Mouse (Mus musculus): ENCODE results near the gene Tubgcp6.

DNA sequence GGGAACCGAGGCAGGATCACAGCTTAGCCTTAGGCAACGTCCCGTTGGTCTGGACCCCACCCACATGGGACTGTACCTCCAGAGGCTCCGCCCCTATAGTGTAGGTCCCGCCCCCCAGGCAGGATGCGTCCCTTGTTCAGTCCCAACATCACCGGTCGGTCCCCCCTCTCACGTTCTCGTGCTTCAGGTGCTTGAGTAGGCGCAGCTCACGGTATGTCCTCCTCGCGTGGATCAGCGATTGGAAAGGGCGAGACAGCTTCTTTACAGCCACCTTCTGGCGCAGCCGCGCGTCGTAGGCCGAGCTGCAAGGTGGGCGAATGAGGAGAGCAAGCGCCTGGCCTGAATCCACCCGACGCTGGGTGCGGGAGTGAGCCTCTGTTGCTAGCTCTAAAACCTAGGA is 23.6 kb upstream of the Tubgcp6 start:
- TF ChIP-seq CTCF (IDR thresholded peaks at IDR 0.05) (no peak; the same call in 1 of the 2 replicates), EP300 (IDR thresholded peaks at IDR 0.05) (no peak)
